Mouse (Mus musculus): ENCODE results near the gene Rcn3. TPM values are rescaled to one million over a fixed set of nuclear protein-coding genes. Genes with fewer than 3 reads are reported as not detected.

Gene Rcn3
- polyA plus RNA-seq (2015; fragmentation: Nextera tagmentation; extraction: Ambion mirVana): 157 and 176 TPM in 2 replicates

DNA sequence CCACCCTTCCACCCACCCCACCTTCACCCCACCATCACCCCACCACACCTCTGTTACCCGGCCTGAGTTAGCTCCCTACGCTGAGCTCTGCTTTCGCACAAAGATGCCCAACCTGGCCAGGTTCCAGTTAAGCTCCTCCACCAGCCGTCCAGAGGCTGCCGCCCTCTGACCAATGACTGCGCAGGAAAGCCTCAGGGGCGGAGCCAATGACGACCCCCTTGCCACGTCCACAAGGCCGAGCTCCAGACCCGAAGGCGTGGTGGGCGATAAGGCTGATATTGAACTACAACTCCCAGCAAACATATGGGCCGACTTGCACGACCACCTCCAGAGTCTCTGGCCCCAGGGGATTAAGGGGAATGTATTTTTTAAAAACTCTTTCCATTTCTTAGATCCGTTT lies at the start of gene Rcn3:
Rcn3 (minus strand) TSS at position 174 of the 400 bp plus-strand sequence.
- WGBS: under 1% methylated on average over 16 of the region's 16 CpGs

DNA sequence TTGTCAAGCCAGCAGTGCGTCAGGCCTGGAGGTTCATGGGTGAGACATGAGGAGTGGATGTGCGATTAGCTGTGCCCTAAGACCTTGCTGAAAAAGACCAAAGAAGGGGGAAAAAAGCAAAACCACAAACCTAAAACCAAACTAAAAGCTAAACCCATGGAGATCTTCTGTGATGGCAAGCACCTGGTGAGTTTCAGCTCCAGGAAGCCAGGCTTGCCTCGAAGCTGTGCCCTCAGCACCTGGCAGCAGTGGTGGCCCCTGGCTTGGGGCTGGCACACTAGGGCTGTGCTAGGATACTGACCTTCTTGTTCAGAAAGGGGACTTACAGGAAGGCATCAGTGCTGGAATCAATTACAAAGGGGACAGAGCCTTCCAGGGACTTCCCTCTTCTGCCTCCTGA lies 49.3 kb upstream of the Rcn3 start:
- ATAC-seq (ENCODE audit: low FRiP score, low TSS enrichment) (no peak), DNase-seq (ENCODE audit: low spot score) (no peak)
- Histone ChIP-seq H3K9ac (ENCODE audit: low read length) (no peak overlapping the region), H3K4me3 (ENCODE audit: low read depth, low read length) (no peak overlapping the region), H3K27ac (replicated peaks) (no peak overlapping the region), H3K4me1 (replicated peaks; ENCODE audit: control insufficient read depth, insufficient read depth) (no peaks in the 10 kb centered on the region), H3K27me3 (ENCODE audit: control insufficient read depth, insufficient read depth, low read length) (no peaks in the 10 kb centered on the region), H3K36me3 (ENCODE audit: control insufficient read depth, insufficient read depth, low read length) (peaks cover 4% of the 10 kb centered on the region), H3K9me3 (ENCODE audit: control insufficient read depth, low read length) (no peaks in the 10 kb centered on the region), H3K4me2 (replicated peaks; ENCODE audit: low read depth) (no peak overlapping the region)
- 89% methylated on average over 3 of the region's 3 CpGs for WGBS
- TF ChIP-seq CTCF (IDR thresholded peaks at IDR 0.05; ENCODE audit: low read depth) (no peak), EP300 (optimal IDR thresholded peaks at IDR 0.05) (no peak)

More for the DNA sequence above, at the start of gene Rcn3:
- DNase-seq (ENCODE audit: low spot score) (peak; percentile 87), ATAC-seq (ENCODE audit: low FRiP score, low TSS enrichment) (peak; percentile 91)
- peak within 1 kb of the TSS; percentile 88 for H3K27ac ChIP-seq (replicated peaks)
- H3K9me3 ChIP-seq (ENCODE audit: control insufficient read depth, low read length): no peaks in the 10 kb centered on the region
- H3K9ac ChIP-seq (ENCODE audit: low read length): peak within 1 kb of the TSS; percentile 66
- H3K4me3 ChIP-seq (ENCODE audit: low read depth, low read length): peak within 1 kb of the TSS; percentile 47
- peak within 1 kb of the TSS; percentile 60 for H3K4me2 ChIP-seq (replicated peaks; ENCODE audit: low read depth)
- H3K4me1 ChIP-seq (replicated peaks; ENCODE audit: control insufficient read depth, insufficient read depth): no peaks in the 10 kb centered on the region
- H3K36me3 ChIP-seq (ENCODE audit: control insufficient read depth, insufficient read depth, low read length): peaks cover 8% of the 10 kb centered on the region; the same call in 1 of the 2 replicates
- TF ChIP-seq EP300 (optimal IDR thresholded peaks at IDR 0.05) (no peak), CTCF (IDR thresholded peaks at IDR 0.05; ENCODE audit: low read depth) (no peak)
- H3K27me3 ChIP-seq (ENCODE audit: control insufficient read depth, insufficient read depth, low read length): no peaks in the 10 kb centered on the region

DNA sequence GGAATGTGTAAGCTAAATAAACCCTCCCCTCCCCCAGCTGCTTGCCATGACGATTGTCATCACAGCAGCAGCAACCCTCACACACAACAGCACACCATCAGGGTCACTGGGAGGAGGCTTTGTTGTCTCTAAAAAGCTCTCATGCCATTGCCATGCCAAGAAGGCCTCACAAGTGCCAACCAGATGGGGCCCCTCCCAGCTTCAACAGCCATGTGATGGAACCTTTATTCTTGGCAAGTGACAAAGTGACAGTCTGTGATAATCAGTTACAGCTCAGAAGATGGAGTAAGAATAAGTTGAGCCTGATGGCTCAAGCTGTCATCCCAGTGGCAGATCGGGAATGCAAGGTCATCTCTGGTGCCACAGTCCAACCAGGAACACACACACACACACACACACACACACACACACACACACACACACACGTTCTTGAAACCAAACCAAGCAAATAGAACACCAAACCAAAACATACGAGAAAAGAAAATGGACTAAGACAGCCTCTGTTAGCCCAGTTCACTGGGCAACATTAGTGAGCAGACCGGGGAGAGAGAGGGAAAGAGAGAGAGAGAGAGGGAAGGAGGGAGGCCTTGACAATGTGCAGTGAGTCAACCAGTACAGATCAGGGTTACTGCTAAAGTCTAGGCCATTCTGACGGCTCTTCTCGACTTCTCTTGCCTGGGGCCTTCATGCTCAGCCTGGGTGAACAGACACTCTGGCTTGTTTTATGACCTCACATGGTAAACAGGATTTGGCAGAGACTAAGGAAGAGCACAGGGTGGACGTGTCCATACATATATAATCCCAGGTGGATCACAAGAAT lies 48.1 kb upstream of the Rcn3 start:
- Histone ChIP-seq H3K9me3 (ENCODE audit: control insufficient read depth, low read length) (no peaks in the 10 kb centered on the region), H3K4me3 (ENCODE audit: low read depth, low read length) (no peak overlapping the region), H3K27me3 (ENCODE audit: control insufficient read depth, insufficient read depth, low read length) (no peaks in the 10 kb centered on the region), H3K4me1 (replicated peaks; ENCODE audit: control insufficient read depth, insufficient read depth) (no peaks in the 10 kb centered on the region), H3K27ac (replicated peaks) (no peak overlapping the region), H3K4me2 (replicated peaks; ENCODE audit: low read depth) (no peak overlapping the region), H3K36me3 (ENCODE audit: control insufficient read depth, insufficient read depth, low read length) (peaks cover 4% of the 10 kb centered on the region), H3K9ac (ENCODE audit: low read length) (no peak overlapping the region)
- ATAC-seq (ENCODE audit: low FRiP score, low TSS enrichment): no peak
- TF ChIP-seq EP300 (optimal IDR thresholded peaks at IDR 0.05): no peak
- TF ChIP-seq CTCF (IDR thresholded peaks at IDR 0.05; ENCODE audit: low read depth): no peak
- 65% methylated on average over 8 of the region's 8 CpGs for WGBS
- DNase-seq (ENCODE audit: low spot score): no peak

DNA sequence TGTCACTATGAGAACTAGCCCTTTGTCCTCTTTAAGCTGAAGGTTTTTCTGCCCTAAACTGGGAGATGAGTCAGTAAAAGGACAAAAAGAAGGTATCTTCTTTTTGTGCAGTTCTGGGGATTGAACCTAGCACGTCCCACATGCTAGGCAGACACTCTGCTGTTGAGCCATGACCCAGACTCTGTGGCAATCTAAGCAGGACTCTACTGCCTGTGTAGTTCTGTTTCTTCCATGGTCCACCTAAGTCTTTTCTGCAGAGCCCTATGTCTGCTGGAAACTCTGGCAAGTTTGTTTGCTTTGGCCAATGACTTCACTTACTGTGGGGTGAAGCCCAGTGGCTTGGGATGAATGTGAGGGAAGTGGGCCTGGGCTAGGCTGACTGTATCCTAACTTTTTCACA lies 46.4 kb upstream of the Rcn3 start:
- ATAC-seq (ENCODE audit: low FRiP score, low TSS enrichment) (no peak), DNase-seq (ENCODE audit: low spot score) (no peak)
- Histone ChIP-seq H3K27ac (replicated peaks) (no peak overlapping the region), H3K4me2 (replicated peaks; ENCODE audit: low read depth) (no peak overlapping the region), H3K9ac (ENCODE audit: low read length) (no peak overlapping the region), H3K9me3 (ENCODE audit: control insufficient read depth, low read length) (no peaks in the 10 kb centered on the region), H3K27me3 (ENCODE audit: control insufficient read depth, insufficient read depth, low read length) (no peaks in the 10 kb centered on the region), H3K36me3 (ENCODE audit: control insufficient read depth, insufficient read depth, low read length) (no peaks in the 10 kb centered on the region), H3K4me3 (ENCODE audit: low read depth, low read length) (no peak overlapping the region), H3K4me1 (replicated peaks; ENCODE audit: control insufficient read depth, insufficient read depth) (no peaks in the 10 kb centered on the region)
- 92% methylated on average over 1 of the region's 1 CpGs for WGBS
- TF ChIP-seq EP300 (optimal IDR thresholded peaks at IDR 0.05) (no peak), CTCF (IDR thresholded peaks at IDR 0.05; ENCODE audit: low read depth) (no peak)

DNA sequence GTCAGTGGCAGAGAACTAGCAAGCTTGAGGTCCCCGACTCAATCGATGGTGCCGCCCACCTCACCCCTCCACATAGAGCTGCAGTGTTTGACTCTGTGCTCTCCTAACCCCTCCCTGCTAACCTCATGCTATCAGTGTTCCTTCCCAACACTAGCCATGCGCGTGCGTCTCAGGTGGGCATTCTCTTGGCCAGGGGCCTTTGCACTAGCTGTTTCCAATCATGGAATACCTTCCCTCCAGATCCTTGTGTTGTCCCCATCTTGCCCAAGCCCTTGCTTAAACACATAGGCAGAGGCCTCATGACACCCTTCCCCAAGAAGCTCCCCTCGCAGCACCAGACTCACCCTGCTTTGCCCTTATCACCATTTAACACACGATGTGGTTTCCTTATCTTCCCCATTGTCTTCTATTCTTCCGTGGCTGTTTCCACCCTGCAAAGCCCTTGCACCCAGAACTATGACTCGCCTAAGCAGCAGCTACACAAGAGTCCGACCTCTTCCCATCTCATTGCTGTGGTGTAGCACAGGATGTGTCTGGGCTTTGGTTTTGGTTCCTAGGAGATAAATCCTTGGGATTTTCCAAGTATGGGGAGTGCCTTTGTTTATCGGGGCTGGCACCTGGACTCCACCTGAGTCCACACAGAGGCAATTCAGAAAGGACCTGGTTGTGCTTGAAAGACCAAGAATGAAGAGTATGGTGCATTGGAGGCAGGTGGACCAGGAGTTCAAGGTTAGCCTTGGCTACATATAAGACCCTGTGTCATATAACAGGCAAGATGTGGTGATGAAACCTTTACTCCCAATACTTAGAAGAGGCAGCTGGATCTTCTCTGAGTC lies 45.4 kb upstream of the Rcn3 start:
- Histone ChIP-seq H3K36me3 (ENCODE audit: control insufficient read depth, insufficient read depth, low read length) (no peaks in the 10 kb centered on the region), H3K9ac (ENCODE audit: low read length) (no peak overlapping the region), H3K9me3 (ENCODE audit: control insufficient read depth, low read length) (no peaks in the 10 kb centered on the region), H3K27ac (replicated peaks) (no peak overlapping the region), H3K4me3 (ENCODE audit: low read depth, low read length) (no peak overlapping the region), H3K27me3 (ENCODE audit: control insufficient read depth, insufficient read depth, low read length) (no peaks in the 10 kb centered on the region), H3K4me2 (replicated peaks; ENCODE audit: low read depth) (no peak overlapping the region), H3K4me1 (replicated peaks; ENCODE audit: control insufficient read depth, insufficient read depth) (no peaks in the 10 kb centered on the region)
- DNase-seq (ENCODE audit: low spot score): no peak
- no peak for ATAC-seq (ENCODE audit: low FRiP score, low TSS enrichment)
- 66% methylated on average over 12 of the region's 12 CpGs for WGBS
- no peak for TF ChIP-seq CTCF (IDR thresholded peaks at IDR 0.05; ENCODE audit: low read depth)
- no peak for TF ChIP-seq EP300 (optimal IDR thresholded peaks at IDR 0.05)
